Mouse (Mus musculus) left cerebral cortex, adult 11 months (tissue): ENCODE measurements around the gene Catsperg1.
"Not testable (repeated sequence)": the region's sequence is repeated elsewhere in the genome, so short reads cannot be mapped to it uniquely, and the experiment has no call there.

Experiments used
- DNase-seq: peaks from one replicate; pipeline ENCODE4 v3.0.0; 2022; ENCODE audit warnings: low spot score

The Catsperg1 gene

GRCm38 (mm10) chr7:29170066-29170754, 43.6 kb downstream of the Catsperg1 start, which contains the start of the genes Ggn and Spred3:
TSS of gene Ggn (plus strand) at chr7:29170210.
TSS of gene Spred3 (minus strand) at chr7:29170411.
- DNase-seq, result no peak

GRCm38 (mm10) chr7:29169231-29170065, 44.4 kb downstream of the Catsperg1 start:
- DNase-seq, result peak; percentile 53

GRCm38 (mm10) chr7:29168791-29169230, 45.0 kb downstream of the Catsperg1 start:
- DNase-seq, result no peak

GRCm38 (mm10) chr7:29168121-29168695, 45.6 kb downstream of the Catsperg1 start:
- DNase-seq, result no peak

GRCm38 (mm10) chr7:29167656-29168055, 46.2 kb downstream of the Catsperg1 start:
- no peak for DNase-seq

- no peak for DNase-seq
Observed at GRCm38 (mm10) chr7:29162750-29163525, 50.9 kb downstream of the Catsperg1 start.

- DNase-seq, result no peak
Observed at GRCm38 (mm10) chr7:29162294-29162693, 51.5 kb downstream of the Catsperg1 start.

- DNase-seq, result no peak
Observed at GRCm38 (mm10) chr7:29158264-29158663, 55.6 kb downstream of the Catsperg1 start.

- peak; percentile 76 for DNase-seq
Observed at GRCm38 (mm10) chr7:29155838-29156782, 57.7 kb downstream of the Catsperg1 start, which contains the start of gene Fam98c. TSS of gene Fam98c (minus strand) at chr7:29156234.

GRCm38 (mm10) chr7:29155196-29155837, 58.5 kb downstream of the Catsperg1 start:
- peak; percentile 80 for DNase-seq

- DNase-seq, result no peak
Observed at GRCm38 (mm10) chr7:29154018-29154720, 59.7 kb downstream of the Catsperg1 start.

GRCm38 (mm10) chr7:29151486-29151885, 62.3 kb downstream of the Catsperg1 start:
- no peak for DNase-seq

GRCm38 (mm10) chr7:29148771-29149170, 65.1 kb downstream of the Catsperg1 start:
- DNase-seq, result no peak

- DNase-seq, result no peak
Observed at GRCm38 (mm10) chr7:29146625-29147367, 67.0 kb downstream of the Catsperg1 start.

- DNase-seq, result no peak
Observed at GRCm38 (mm10) chr7:29144006-29144405, 69.8 kb downstream of the Catsperg1 start.

GRCm38 (mm10) chr7:29141416-29141815, 72.4 kb downstream of the Catsperg1 start:
- DNase-seq, result no peak

GRCm38 (mm10) chr7:29139237-29139636, 74.6 kb downstream of the Catsperg1 start:
- DNase-seq, result not testable (repeated sequence)

- no peak for DNase-seq
Observed at GRCm38 (mm10) chr7:29137429-29137828, 76.4 kb downstream of the Catsperg1 start.
